Mouse (Mus musculus) liver, embryonic 14.5 days (tissue): ENCODE measurements at regions not wholly inside any gene's neighbourhood (a gene's known extent, or its start where the extent isn't known, plus 50 kb on each side); places are given as distances from the start of the nearest gene placed in this dataset.

ENCODE experiments used
- ATAC-seq: fragments of 200-750 bp; cut with Nextera tagmentation; 2 replicates; pipeline ENCODE4 v1.8.0; 2017; ENCODE audit warnings: moderate number of reproducible peaks, mild to moderate bottlenecking, moderate library complexity; ENCODE audit not compliant: insufficient read depth
- DNase-seq, 3 experiments: peaks; one replicate each; pipeline ENCODE4 v3.0.0-alpha.2; 2012 to 2013; ENCODE audit warnings: low read depth in 3 of 3, low spot score in 3 of 3
- H3K27ac ChIP-seq: fragments of 300-500 bp; sonication (generic); 2 replicates; pipeline ENCODE4 v1.5.1; 2014; ENCODE audit warnings: moderate library complexity, mild to moderate bottlenecking, control low read depth, inconsistent platforms
- H3K27me3 ChIP-seq: fragments of 300-500 bp; sonication (generic); 2 replicates; pipeline ENCODE4 v1.6.1; 2014; ENCODE audit warnings: mild to moderate bottlenecking, low read length, moderate library complexity; ENCODE audit not compliant: control insufficient read depth, insufficient read depth
- H3K36me3 ChIP-seq: fragments of 300-500 bp; sonication (generic); replicated peaks from 2 replicates; pipeline ENCODE4 v1.6.1; 2014; ENCODE audit warnings: low read depth; ENCODE audit not compliant: control insufficient read depth, insufficient read depth
- H3K4me1 ChIP-seq, 2 experiments: fragments of 200-500 bp in 1 of 2; fragments of 300-500 bp in 1 of 2; sonication (generic) in 1 of 2; replicated peaks; 2 replicates each; pipeline ENCODE4 v1.6.1; 2012 to 2014; ENCODE audit warnings: antibody characterized with exemption in 1 of 2, inconsistent platforms in 1 of 2, low read length in 1 of 2; ENCODE audit not compliant: control insufficient read depth in 2 of 2, insufficient read depth in 2 of 2
- H3K4me2 ChIP-seq: fragments of 300-500 bp; sonication (generic); 2 replicates; pipeline ENCODE4 v1.6.1; 2014; ENCODE audit warnings: low read depth, mild to moderate bottlenecking, control low read depth, moderate library complexity
- H3K4me3 ChIP-seq, 2 experiments: fragments of 200-500 bp in 1 of 2; fragments of 300-500 bp in 1 of 2; sonication (generic) in 1 of 2; 2 replicates each; pipeline ENCODE4 v1.5.1; 2012 to 2014; ENCODE audit warnings: low read depth in 2 of 2, low read length in 2 of 2, mild to moderate bottlenecking in 2 of 2, control low read depth in 1 of 2, inconsistent platforms in 1 of 2, moderate library complexity in 1 of 2; ENCODE audit not compliant: insufficient read depth in 1 of 2
- H3K9ac ChIP-seq: fragments of 300-500 bp; sonication (generic); replicated peaks from 2 replicates; pipeline ENCODE4 v1.6.1; 2014; ENCODE audit warnings: mild to moderate bottlenecking, control low read depth, moderate library complexity
- H3K9me3 ChIP-seq: fragments of 300-500 bp; sonication (generic); 2 replicates; pipeline ENCODE4 v1.6.1; 2016; ENCODE audit warnings: low read length, mixed read lengths; ENCODE audit not compliant: control insufficient read depth
- CTCF ChIP-seq: IDR thresholded peaks from 2 replicates; pipeline ENCODE4 v1.5.1; 2016; ENCODE audit warnings: antibody characterized with exemption, low read depth, control low read depth
- EP300 ChIP-seq: IDR thresholded peaks from 2 replicates; pipeline ENCODE4 v1.6.1; 2016; ENCODE audit warnings: antibody characterized with exemption, low read depth
- WGBS: fragments of 180-500 bp; shearing (Covaris S2); extraction: QIAGEN DNeasy Blood & Tissue Kit; methylation state at CpG from one replicate; pipeline ENCODE4 v1.1.7; 2014; ENCODE audit not compliant: insufficient replicate concordance; 5-methylcytosine and 5-hydroxymethylcytosine counted together

GRCm38 (mm10) chr6:127253935-127254334 is 101.9 kb upstream of the Ccnd2 start:
- no peaks in the 10 kb centered on the region for H3K36me3 ChIP-seq
- peaks cover 0 to 4% of the 10 kb centered on the region in 2 experiments; a peak in 1 of 4 replicates for H3K4me1 ChIP-seq
- no peak for ATAC-seq
- DNase-seq: no peak
- H3K4me2 ChIP-seq: no peak overlapping the region
- TF ChIP-seq EP300 (no peak), CTCF (no peak)
- no peak overlapping the region for H3K4me3 ChIP-seq
- no peaks in the 10 kb centered on the region for H3K9me3 ChIP-seq
- H3K9ac ChIP-seq: no peak overlapping the region
- WGBS: 11% methylated on average over 3 of the region's 3 CpGs
- no peak overlapping the region for H3K27ac ChIP-seq
- H3K27me3 ChIP-seq: no peaks in the 10 kb centered on the region; the same call in 1 of the 2 replicates

- DNase-seq (no peak), ATAC-seq (no peak)
- Histone ChIP-seq H3K36me3 (no peaks in the 10 kb centered on the region), H3K27me3 (no peaks in the 10 kb centered on the region; the same call in 1 of the 2 replicates), H3K4me2 (no peak overlapping the region), H3K9ac (no peak overlapping the region), H3K4me1 (0 out of 4 replicates have a peak, but pooled peaks cover 0 to 4% of the 10 kb centered on the region in 2 experiments), H3K4me3 (no peak overlapping the region), H3K27ac (no peak overlapping the region), H3K9me3 (no peaks in the 10 kb centered on the region)
- 24% methylated on average over 5 of the region's 5 CpGs for WGBS
- TF ChIP-seq CTCF (no peak), EP300 (no peak)
Measured at GRCm38 (mm10) chr6:127263903-127264680, 112.1 kb upstream of the Ccnd2 start.

GRCm38 (mm10) chr6:127265063-127265775 is 113.2 kb upstream of the Ccnd2 start:
- no peaks in the 10 kb centered on the region for H3K36me3 ChIP-seq
- H3K4me1 ChIP-seq: 0 out of 4 replicates have a peak, but pooled peaks cover 0 to 4% of the 10 kb centered on the region in 2 experiments
- no peak for DNase-seq
- no peak overlapping the region for H3K4me2 ChIP-seq
- H3K27me3 ChIP-seq: no peaks in the 10 kb centered on the region; the same call in 1 of the 2 replicates
- no peak for TF ChIP-seq EP300
- peak; percentile 11; the same call in 1 of the 2 replicates for TF ChIP-seq CTCF
- 54% methylated on average over 9 of the region's 9 CpGs for WGBS
- H3K4me3 ChIP-seq: no peak overlapping the region
- ATAC-seq: no peak
- no peaks in the 10 kb centered on the region for H3K9me3 ChIP-seq
- no peak overlapping the region for H3K9ac ChIP-seq
- no peak overlapping the region for H3K27ac ChIP-seq

GRCm38 (mm10) chr6:127265901-127266812 is 114.2 kb upstream of the Ccnd2 start:
- H3K9me3 ChIP-seq: no peaks in the 10 kb centered on the region
- peak; percentile 42; the same call in 1 of the 2 replicates for ATAC-seq
- no peaks in the 10 kb centered on the region; the same call in 1 of the 2 replicates for H3K27me3 ChIP-seq
- no peak overlapping the region; a peak in 1 of 4 replicates for H3K4me3 ChIP-seq
- H3K36me3 ChIP-seq: no peaks in the 10 kb centered on the region
- TF ChIP-seq CTCF: no peak
- TF ChIP-seq EP300: no peak
- H3K9ac ChIP-seq: no peak overlapping the region
- peak in 1 of 3 experiments; percentile 16 for DNase-seq
- H3K27ac ChIP-seq: no peak overlapping the region
- H3K4me1 ChIP-seq: 0 out of 4 replicates have a peak, but pooled peaks cover 0 to 4% of the 10 kb centered on the region in 2 experiments
- H3K4me2 ChIP-seq: peak overlapping the region; percentile 61
- WGBS: 4% methylated on average over 21 of the region's 21 CpGs
